Comparison of ENCODE assay signal across 8 mouse cellular contexts in the genomic region with DNA sequence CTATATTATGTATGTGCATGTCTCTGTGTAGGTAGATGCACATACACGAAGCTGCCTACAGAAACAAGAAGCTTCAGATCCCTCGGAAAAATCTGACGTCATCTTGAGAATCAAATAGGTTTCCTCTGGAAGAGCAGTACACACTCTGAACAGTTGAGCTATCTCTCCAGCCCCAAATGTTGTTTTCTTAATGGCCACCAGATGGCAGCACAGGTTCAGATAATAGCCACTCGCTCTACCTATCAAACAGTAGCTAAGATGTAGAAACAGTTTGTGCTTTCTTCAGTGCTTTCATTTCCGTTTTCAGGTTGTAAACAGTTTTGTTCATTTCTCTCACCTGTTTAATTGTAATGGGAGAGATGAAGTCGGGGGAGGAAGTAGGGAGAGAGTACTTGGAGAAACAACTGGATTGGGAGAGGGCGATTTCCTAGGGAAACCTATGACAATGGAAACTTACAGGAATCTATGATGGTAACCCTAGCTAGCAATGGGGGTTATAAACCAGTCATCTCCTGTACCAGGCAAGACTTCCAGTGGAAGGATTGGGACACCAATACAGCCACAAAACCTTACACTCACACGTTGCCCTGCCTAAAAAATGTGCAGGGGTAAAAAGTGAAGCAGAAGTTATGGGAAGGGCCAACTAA. TPM values are rescaled to one million over a fixed set of nuclear protein-coding genes. Genes with fewer than 3 reads are reported as not detected.
DNase-seq lines count a peak whose midpoint lies in the region; ATAC-seq and TF ChIP-seq lines count a peak whose summit lies in the region.

No protein-coding gene starts in this region.

- H3K4me2 ChIP-seq in limb, embryonic 11.5 days (ENCODE audit: low read depth, severe bottlenecking): no peak overlapping the region
- H3K4me2 ChIP-seq in myocyte (ENCODE audit: low read depth): peak overlapping the region; percentile 44

- 24% methylated on average over 8 of the region's 8 CpGs for WGBS in limb, embryonic 11.5 days

- H3ac ChIP-seq in myocyte (ENCODE audit: control insufficient read depth, insufficient read length): no peak overlapping the region

- no peak overlapping the region for H3K9ac ChIP-seq in limb, embryonic 11.5 days (ENCODE audit: low read length)

- no peaks in the 10 kb centered on the region for H3K79me2 ChIP-seq in myocyte (ENCODE audit: control insufficient read depth, insufficient read depth)

- DNase-seq in testis, postnatal 14 days (ENCODE audit: low spot score): no peak
- DNase-seq in c-Kit-positive CD71-positive TER-119-positive erythroid progenitor cells, embryonic 14.5 days (ENCODE audit: low spot score): peak; percentile 42
- DNase-seq in frontal cortex, adult 2 months (ENCODE audit: extremely low spot score in 1 of 2, low spot score in 1 of 2): peak; percentile 29 to 83
- DNase-seq in kidney, adult 9 months: peak; percentile 56
- peak; percentile 59 for DNase-seq in limb, embryonic 11.5 days (ENCODE audit: low spot score)

- H3K27ac ChIP-seq in testis, adult 2 months (ENCODE audit: control insufficient read depth, insufficient read depth, low read depth, low read length): no peak overlapping the region
- no peak overlapping the region for H3K27ac ChIP-seq in limb, embryonic 11.5 days (replicated peaks; ENCODE audit: low read depth, low read length)

- H3K4me1 ChIP-seq in testis, adult 2 months (ENCODE audit: control insufficient read depth, insufficient read depth, low read length): no peaks in the 10 kb centered on the region
- no peaks in the 10 kb centered on the region for H3K4me1 ChIP-seq in limb, embryonic 11.5 days (ENCODE audit: control insufficient read depth, insufficient read depth, low read length)

- H3K27me3 ChIP-seq in testis, adult 2 months (ENCODE audit: control insufficient read depth, insufficient read depth, low read length): no peaks in the 10 kb centered on the region
- H3K27me3 ChIP-seq in limb, embryonic 11.5 days (ENCODE audit: control insufficient read depth, insufficient read depth, low read length): no peaks in the 10 kb centered on the region
- no peaks in the 10 kb centered on the region for H3K27me3 ChIP-seq in myocyte (ENCODE audit: control insufficient read depth, insufficient read depth, insufficient read length)

- no peaks in the 10 kb centered on the region for H3K36me3 ChIP-seq in testis, adult 2 months (ENCODE audit: control insufficient read depth, insufficient read depth, low read length)
- H3K36me3 ChIP-seq in limb, embryonic 11.5 days (ENCODE audit: control insufficient read depth, insufficient read depth, low read length): no peaks in the 10 kb centered on the region
- no peaks in the 10 kb centered on the region for H3K36me3 ChIP-seq in myocyte (ENCODE audit: control insufficient read depth, insufficient read depth)

- peak; percentile 35; the same call in 1 of the 2 replicates for TF ChIP-seq CTCF in testis, adult 2 months (IDR thresholded peaks at IDR 0.05; ENCODE audit: control insufficient read depth, insufficient read depth, insufficient replicate concordance, low read depth, low read length)

- peak; percentile 86; the same call in 1 of the 2 replicates for ATAC-seq in limb, embryonic 11.5 days (ENCODE audit: insufficient number of reproducible peaks, low FRiP score, low TSS enrichment, low read depth)
- ATAC-seq in monocyte, adult 5-6 weeks (replicated peaks; ENCODE audit: insufficient number of reproducible peaks, low FRiP score, low TSS enrichment, poor library complexity, severe bottlenecking): no peak

- no peak for TF ChIP-seq POLR2A in testis, adult 2 months (IDR thresholded peaks at IDR 0.05; ENCODE audit: control insufficient read depth, low read depth, low read length)
- TF ChIP-seq POLR2A in myocyte (IDR thresholded peaks at IDR 0.05; ENCODE audit: insufficient read length, low read depth): no peak

- no peak overlapping the region for H3K4me3 ChIP-seq in testis, adult 2 months (ENCODE audit: control insufficient read depth, low read depth, low read length)
- no peak overlapping the region for H3K4me3 ChIP-seq in limb, embryonic 11.5 days (ENCODE audit: low read depth, low read length)
- H3K4me3 ChIP-seq in myocyte: no peak overlapping the region

- H3K9me3 ChIP-seq in limb, embryonic 11.5 days (ENCODE audit: control insufficient read depth, low read length): no peaks in the 10 kb centered on the region

TF ChIP-seq in myocyte, 11 proteins besides CTCF, POLR2A, EP300 and RAD21:
- TF ChIP-seq MYOG (IDR thresholded peaks at IDR 0.05; ENCODE audit: control insufficient read depth in 1 of 3, insufficient read depth in 1 of 3, insufficient read length in 2 of 3, low read depth in 2 of 3) (no peak), TCF12 (IDR thresholded peaks at IDR 0.05; ENCODE audit: insufficient read depth, poor library complexity, severe bottlenecking) (no peak)

RNA-seq across cellular contexts. Expression of gene Lelp1, which starts 8.2 kb away (rescaled TPM):
- polyA plus RNA-seq in testis, adult 2 months (2012; rRNA removed): 875 and 1,017 TPM in 2 replicates
- polyA plus RNA-seq in frontal cortex, adult 2 months (2012; rRNA removed): not detected in 2 replicates
- not detected in 2 replicates for polyA plus RNA-seq in limb, embryonic 11.5 days (2014; fragmentation: Nextera tagmentation; extraction: Ambion mirVana)
- polyA plus RNA-seq in myocyte (2012; fragmentation: generic; extraction: Trizol): not detected
- total RNA-seq in monocyte, adult 5-6 weeks (2017): not detected in 3 replicates

RNA-seq across cellular contexts. Expression of gene Prr9, which starts 27.0 kb away (rescaled TPM):
- 1.5 and 2.0 TPM in 2 replicates for polyA plus RNA-seq in testis, adult 2 months (2012; rRNA removed)
- polyA plus RNA-seq in frontal cortex, adult 2 months (2012; rRNA removed): not detected in 2 replicates
- not detected in 2 replicates for polyA plus RNA-seq in limb, embryonic 11.5 days (2014; fragmentation: Nextera tagmentation; extraction: Ambion mirVana)
- polyA plus RNA-seq in myocyte (2012; fragmentation: generic; extraction: Trizol): 0.40 TPM
- not detected in 3 replicates for total RNA-seq in monocyte, adult 5-6 weeks (2017)

Comparison
In these comparisons a context has a peak if more than half of its experiments do, and no peak if none do; other contexts are left out.
1. RNA of gene Lelp1, which starts 8.2 kb away (polyA plus RNA-seq): 875 to 1,017 TPM in testis, adult 2 months; not detected in myocyte (single experiment), not detected in frontal cortex, adult 2 months and not detected in limb, embryonic 11.5 days; every median in the first group is over 100 times any median in the second.